Mouse (Mus musculus): ENCODE data around the gene Cracr2b. TPM values are rescaled to one million over a fixed set of nuclear protein-coding genes. Genes with fewer than 3 reads are reported as not detected.
"Not testable (repeated sequence)": the region's sequence is repeated elsewhere in the genome, so short reads cannot be mapped to it uniquely, and the experiment has no call there.

The Cracr2b gene
- polyA plus RNA-seq, 1 experiment from 2014 or later: 12.7 TPM

DNA sequence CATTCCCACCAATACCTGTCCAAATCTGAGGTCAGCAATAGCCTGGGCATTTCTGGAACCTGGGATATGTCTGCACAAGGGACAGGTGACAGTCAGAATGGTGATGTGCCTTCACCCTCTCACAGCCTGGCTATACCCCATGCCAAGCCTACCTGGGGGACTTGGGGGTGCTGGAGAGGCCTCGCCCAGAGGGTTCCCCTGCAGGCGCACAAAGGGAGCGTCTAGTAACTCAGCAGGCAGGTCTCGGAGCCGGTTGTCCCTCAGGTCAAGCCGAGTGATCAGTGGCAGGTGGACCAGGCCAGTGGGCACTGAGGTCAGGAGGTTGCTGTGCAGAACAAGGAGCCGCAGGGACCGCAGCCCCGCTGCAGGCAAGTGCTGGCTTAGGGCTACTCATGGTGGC, 19.4 kb upstream of the Cracr2b start:
- peaks cover 21% of the 10 kb centered on the region for H3K36me3 ChIP-seq (ENCODE audit: control insufficient read depth, insufficient read depth)
- no peaks in the 10 kb centered on the region for H3K27me3 ChIP-seq (replicated peaks; ENCODE audit: control insufficient read depth, insufficient read depth, low read length)
- WGBS: 93% methylated on average over 9 of the region's 9 CpGs
- no peak overlapping the region for H3K4me2 ChIP-seq (replicated peaks; ENCODE audit: low read depth)
- H3K4me3 ChIP-seq (ENCODE audit: low read depth, low read length): no peak overlapping the region
- H3K27ac ChIP-seq (ENCODE audit: low read depth, low read length): no peak overlapping the region
- H3K9ac ChIP-seq (ENCODE audit: low read depth, low read length): no peak overlapping the region
- no peak for TF ChIP-seq CTCF (IDR thresholded peaks at IDR 0.05; ENCODE audit: low read depth)
- no peaks in the 10 kb centered on the region for H3K9me3 ChIP-seq (ENCODE audit: control insufficient read depth)
- peaks cover 4% of the 10 kb centered on the region; the same call in 1 of the 2 replicates for H3K4me1 ChIP-seq (replicated peaks; ENCODE audit: control insufficient read depth, insufficient read depth, low read length)
- no peak for ATAC-seq

DNA sequence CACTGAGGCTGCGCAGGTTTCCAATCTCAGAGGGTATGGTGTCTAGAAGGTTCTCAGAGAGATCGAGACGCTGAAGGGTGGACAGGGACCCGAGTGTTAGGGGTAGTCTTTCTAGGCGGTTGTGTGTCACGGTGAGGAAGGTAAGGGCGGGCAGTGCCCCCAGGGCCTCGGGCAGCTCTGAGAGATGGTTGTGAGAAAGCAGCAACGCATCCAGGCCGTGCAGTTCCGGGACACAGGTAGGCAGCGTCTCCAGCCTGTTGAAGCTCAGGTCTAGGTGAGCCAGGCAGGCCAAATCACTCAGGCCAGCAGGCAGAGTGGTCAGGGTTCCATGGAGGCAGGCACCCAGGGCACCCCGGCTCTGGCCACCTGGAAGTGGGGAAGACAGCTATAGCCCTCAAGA, 18.7 kb upstream of the Cracr2b start:
- no peak for ATAC-seq
- Histone ChIP-seq H3K9me3 (ENCODE audit: control insufficient read depth) (no peaks in the 10 kb centered on the region), H3K4me1 (replicated peaks; ENCODE audit: control insufficient read depth, insufficient read depth, low read length) (no peaks in the 10 kb centered on the region), H3K9ac (ENCODE audit: low read depth, low read length) (no peak overlapping the region), H3K4me3 (ENCODE audit: low read depth, low read length) (no peak overlapping the region), H3K27ac (ENCODE audit: low read depth, low read length) (no peak overlapping the region), H3K4me2 (replicated peaks; ENCODE audit: low read depth) (peak overlapping the region; percentile 81; the same call in 1 of the 2 replicates), H3K27me3 (replicated peaks; ENCODE audit: control insufficient read depth, insufficient read depth, low read length) (no peaks in the 10 kb centered on the region), H3K36me3 (ENCODE audit: control insufficient read depth, insufficient read depth) (peaks cover 21% of the 10 kb centered on the region)
- no peak for TF ChIP-seq CTCF (IDR thresholded peaks at IDR 0.05; ENCODE audit: low read depth)
- 90% methylated on average over 13 of the region's 13 CpGs for WGBS

DNA sequence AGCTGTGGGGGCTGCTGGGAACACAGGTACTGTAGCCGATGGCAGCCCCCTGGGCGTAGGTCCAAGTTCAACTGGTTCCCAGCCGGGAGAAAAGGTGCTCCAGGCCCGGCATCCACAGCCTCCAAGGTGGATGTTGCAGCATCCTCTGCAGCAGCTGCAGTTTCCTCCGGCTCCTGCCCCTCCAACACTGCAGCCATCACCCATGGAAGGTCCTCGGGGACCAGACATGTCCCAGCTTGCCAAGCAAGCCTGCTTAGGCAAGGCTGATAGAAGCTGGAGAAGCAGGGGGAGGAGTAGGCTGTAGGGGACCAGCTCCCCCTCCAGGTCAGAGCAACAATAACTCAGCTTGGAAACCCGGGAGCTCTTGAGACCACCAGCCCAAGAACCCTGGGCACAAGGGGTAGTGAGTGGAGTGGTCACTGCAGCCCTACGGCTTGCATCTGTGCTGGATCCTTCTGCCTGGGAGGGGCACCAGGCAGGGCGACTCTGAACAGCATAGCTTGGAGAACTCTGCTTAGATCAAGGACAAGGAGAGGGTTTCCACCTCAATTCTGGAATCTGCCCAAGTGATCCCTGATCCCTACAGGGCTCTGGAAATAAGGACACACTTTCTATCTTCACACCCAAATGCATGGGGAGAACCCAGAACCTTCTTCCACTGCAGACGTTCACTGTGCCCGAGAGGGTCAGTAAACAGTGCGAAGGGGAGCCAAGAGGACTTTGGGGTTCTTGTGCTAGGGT, 17.6 kb upstream of the Cracr2b start:
- ATAC-seq: no peak
- no peaks in the 10 kb centered on the region for H3K9me3 ChIP-seq (ENCODE audit: control insufficient read depth)
- TF ChIP-seq CTCF (IDR thresholded peaks at IDR 0.05; ENCODE audit: low read depth): peak; percentile 69
- H3K36me3 ChIP-seq (ENCODE audit: control insufficient read depth, insufficient read depth): peaks cover 19% of the 10 kb centered on the region
- H3K4me3 ChIP-seq (ENCODE audit: low read depth, low read length): peak overlapping the region; percentile 46
- 12% methylated on average over 12 of the region's 12 CpGs for WGBS
- H3K9ac ChIP-seq (ENCODE audit: low read depth, low read length): peak overlapping the region; percentile 51
- no peak overlapping the region for H3K27ac ChIP-seq (ENCODE audit: low read depth, low read length)
- H3K4me1 ChIP-seq (replicated peaks; ENCODE audit: control insufficient read depth, insufficient read depth, low read length): peaks cover 2% of the 10 kb centered on the region; the same call in 1 of the 2 replicates
- H3K4me2 ChIP-seq (replicated peaks; ENCODE audit: low read depth): peak overlapping the region; percentile 81
- H3K27me3 ChIP-seq (replicated peaks; ENCODE audit: control insufficient read depth, insufficient read depth, low read length): no peaks in the 10 kb centered on the region

DNA sequence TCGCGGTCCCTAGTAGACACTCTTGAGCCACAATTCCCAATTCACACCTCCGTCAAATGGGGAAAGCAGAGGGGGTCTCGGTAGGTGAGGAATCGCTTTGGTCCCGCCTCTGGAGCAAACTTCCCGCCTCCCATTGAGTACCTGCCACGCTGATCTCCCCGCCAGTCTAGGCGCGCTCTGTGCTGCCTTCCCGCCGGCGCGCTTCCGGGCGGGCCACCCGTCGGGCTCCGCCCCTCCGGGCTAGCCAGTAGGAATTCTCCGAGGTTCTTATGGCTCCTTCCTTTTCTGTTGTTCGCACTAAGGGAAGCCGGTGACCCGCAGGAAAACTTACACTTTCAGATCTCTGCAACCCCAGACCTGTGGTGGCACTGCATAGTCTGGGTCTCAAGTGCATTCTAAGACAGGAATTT, 17.1 kb upstream of the Cracr2b start, which contains the start of gene Pidd1:
Pidd1 (minus strand) TSS at position 198 of the 410 bp plus-strand sequence.
- Histone ChIP-seq H3K4me3 (ENCODE audit: low read depth, low read length) (peak within 1 kb of the TSS; percentile 46), H3K27ac (ENCODE audit: low read depth, low read length) (0 out of 2 replicates have a peak within 1 kb of the TSS, but pooled peaks have one; percentile 46), H3K4me1 (replicated peaks; ENCODE audit: control insufficient read depth, insufficient read depth, low read length) (peaks cover 8% of the 10 kb centered on the region), H3K9me3 (ENCODE audit: control insufficient read depth) (no peaks in the 10 kb centered on the region), H3K4me2 (replicated peaks; ENCODE audit: low read depth) (peak within 1 kb of the TSS; percentile 81), H3K27me3 (replicated peaks; ENCODE audit: control insufficient read depth, insufficient read depth, low read length) (no peaks in the 10 kb centered on the region), H3K36me3 (ENCODE audit: control insufficient read depth, insufficient read depth) (peaks cover 21% of the 10 kb centered on the region), H3K9ac (ENCODE audit: low read depth, low read length) (peak within 1 kb of the TSS; percentile 51)
- WGBS: 0% methylated on average over 25 of the region's 25 CpGs
- TF ChIP-seq CTCF (IDR thresholded peaks at IDR 0.05; ENCODE audit: low read depth): no peak
- ATAC-seq: peak; percentile 52

DNA sequence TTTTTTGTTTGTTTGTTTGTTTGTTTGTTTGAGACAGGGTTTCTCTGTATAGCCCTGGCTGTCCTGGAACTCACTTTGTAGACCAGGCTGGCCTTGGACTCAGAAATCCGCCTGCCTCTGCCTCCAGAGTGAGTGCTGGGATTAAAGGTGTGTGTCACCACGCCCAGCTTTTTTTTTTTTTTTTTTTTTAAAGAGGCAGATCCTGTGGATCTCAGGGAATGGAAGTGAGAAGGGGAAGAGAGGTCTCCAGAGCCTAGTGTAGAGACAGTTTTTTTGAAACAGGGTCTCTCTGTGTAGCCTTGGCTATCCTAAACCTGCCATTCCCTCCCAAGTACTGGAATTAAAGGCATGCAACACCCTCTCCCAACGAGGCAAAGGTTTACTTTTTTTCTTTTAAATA, 14.5 kb upstream of the Cracr2b start:
- WGBS: 75% methylated on average over 3 of the region's 3 CpGs
- not testable (repeated sequence) for H3K4me3 ChIP-seq (ENCODE audit: low read depth, low read length); H3K4me2 ChIP-seq (replicated peaks; ENCODE audit: low read depth); H3K4me1 ChIP-seq (replicated peaks; ENCODE audit: control insufficient read depth, insufficient read depth, low read length); H3K9me3 ChIP-seq (ENCODE audit: control insufficient read depth); H3K9ac ChIP-seq (ENCODE audit: low read depth, low read length); H3K27ac ChIP-seq (ENCODE audit: low read depth, low read length); H3K27me3 ChIP-seq (replicated peaks; ENCODE audit: control insufficient read depth, insufficient read depth, low read length); ATAC-seq
- peaks cover 22% of the 10 kb centered on the region for H3K36me3 ChIP-seq (ENCODE audit: control insufficient read depth, insufficient read depth)

DNA sequence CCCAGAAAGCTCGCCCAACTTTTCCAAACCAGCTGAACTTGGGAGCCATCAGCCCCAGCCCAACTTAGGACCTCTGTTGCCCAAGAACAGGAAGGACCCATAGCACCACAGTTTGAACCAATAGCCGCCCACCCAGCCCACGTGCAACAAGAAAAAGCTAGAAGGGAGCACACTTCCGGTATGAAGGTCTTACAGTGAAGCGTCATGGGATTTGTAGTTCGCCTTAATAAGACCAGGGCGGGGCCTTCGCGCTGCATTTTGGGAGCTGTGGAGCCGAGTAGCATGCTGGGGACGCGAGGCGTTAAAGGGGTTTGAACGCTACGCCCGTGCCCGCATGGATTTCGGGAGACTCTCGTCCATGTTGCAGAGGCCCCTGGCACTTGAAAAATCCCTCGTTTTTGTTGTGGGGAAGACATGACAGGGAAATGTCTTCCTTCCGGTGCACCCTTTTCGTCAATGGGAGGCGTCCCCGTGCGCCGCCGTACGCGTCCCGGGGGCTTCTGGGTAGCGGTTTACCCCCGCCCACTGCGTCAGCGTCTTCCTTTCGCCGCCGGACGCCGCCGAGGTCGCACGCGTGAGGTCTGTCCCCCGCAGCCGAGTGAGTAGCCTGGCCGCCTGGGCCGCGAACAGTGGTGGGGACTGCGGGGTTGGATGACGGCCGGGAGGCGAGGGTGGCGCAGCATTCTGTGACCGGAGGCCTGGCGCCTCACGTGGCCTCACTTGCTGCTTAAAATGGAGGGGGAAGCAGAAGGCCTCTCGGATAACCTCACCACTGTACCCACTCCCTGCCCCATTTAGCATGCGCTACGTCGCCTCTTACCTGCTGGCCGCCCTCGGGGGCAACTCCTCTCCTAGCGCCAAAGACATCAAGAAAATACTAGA, 13.5 kb upstream of the Cracr2b start, which contains the start of gene Rplp2:
Rplp2 (plus strand) TSS at position 261 of the 882 bp plus-strand sequence.
- H3K4me3 ChIP-seq (ENCODE audit: low read depth, low read length): peak within 1 kb of the TSS; percentile 82
- peaks cover 9% of the 10 kb centered on the region for H3K4me1 ChIP-seq (replicated peaks; ENCODE audit: control insufficient read depth, insufficient read depth, low read length)
- no peaks in the 10 kb centered on the region for H3K27me3 ChIP-seq (replicated peaks; ENCODE audit: control insufficient read depth, insufficient read depth, low read length)
- TF ChIP-seq CTCF (IDR thresholded peaks at IDR 0.05; ENCODE audit: low read depth): peak; percentile 19; the same call in 1 of the 2 replicates
- peaks cover 31% of the 10 kb centered on the region for H3K36me3 ChIP-seq (ENCODE audit: control insufficient read depth, insufficient read depth)
- no peaks in the 10 kb centered on the region for H3K9me3 ChIP-seq (ENCODE audit: control insufficient read depth)
- H3K27ac ChIP-seq (ENCODE audit: low read depth, low read length): peak within 1 kb of the TSS; percentile 60
- H3K4me2 ChIP-seq (replicated peaks; ENCODE audit: low read depth): peak within 1 kb of the TSS; percentile 76
- under 1% methylated on average over 63 of the region's 63 CpGs for WGBS
- H3K9ac ChIP-seq (ENCODE audit: low read depth, low read length): peak within 1 kb of the TSS; percentile 78
- ATAC-seq: peak; percentile 87

Data from intestine, postnatal 0 days (tissue).